Mouse (Mus musculus): ENCODE measurements around the gene Mapk6.

- no peak for TF ChIP-seq CTCF (IDR thresholded peaks at IDR 0.05; ENCODE audit: borderline replicate concordance, extremely low read depth, insufficient read depth, insufficient read length)
- no peak for TF ChIP-seq POLR2A (IDR thresholded peaks at IDR 0.05; ENCODE audit: borderline replicate concordance, extremely low read depth, insufficient read depth, insufficient read length, poor library complexity, severe bottlenecking)
These were observed 9.2 kb downstream of the Mapk6 start for GRCm38 (mm10) chr9:75400639-75401038.

Measured in brain, embryonic 14.5 days (tissue).